Mouse (Mus musculus) MEL (cell line): Measurements from ENCODE around the gene Adra2c. TPM values are rescaled to one million over a fixed set of nuclear protein-coding genes. Genes with fewer than 3 reads are reported as not detected.

Experiments used
- DNase-seq: peaks from one replicate; pipeline ENCODE4 v3.0.0; 2011; ENCODE audit warnings: low read depth, low spot score
- H3K27ac ChIP-seq: 2 replicates; pipeline ENCODE4 v1.5.1; 2012; ENCODE audit warnings: low read depth, mild to moderate bottlenecking, control low read depth, low read length, moderate library complexity; ENCODE audit not compliant: control insufficient read depth
- H3K27me3 ChIP-seq, 2 experiments: fragments of 150-350 bp in 1 of 2; sonication (generic) in 1 of 2; 2 replicates each; pipeline ENCODE4 v1.6.1; 2012; ENCODE audit warnings: low read length in 2 of 2, mild to moderate bottlenecking in 2 of 2, improper control_type of control experiment in 1 of 2, moderate library complexity in 1 of 2; ENCODE audit not compliant: insufficient read depth in 2 of 2, control insufficient read depth in 1 of 2
- H3K36me3 ChIP-seq, 2 experiments: 2 replicates each; pipeline ENCODE4 v1.6.1; 2012 to 2014; ENCODE audit warnings: low read length in 2 of 2, improper control_type of control experiment in 1 of 2, inconsistent platforms in 1 of 2, mild to moderate bottlenecking in 1 of 2; ENCODE audit not compliant: insufficient read depth in 2 of 2, control insufficient read depth in 1 of 2
- H3K4me1 ChIP-seq, 2 experiments: fragments of 150-350 bp in 1 of 2; sonication (generic) in 1 of 2; 2 replicates each; pipeline ENCODE4 v1.6.1; 2012; ENCODE audit warnings: low read length in 2 of 2, improper control_type of control experiment in 1 of 2, mild to moderate bottlenecking in 1 of 2; ENCODE audit not compliant: insufficient read depth in 2 of 2, control insufficient read depth in 1 of 2
- H3K4me3 ChIP-seq, 2 experiments: fragments of 150-350 bp in 1 of 2; sonication (generic) in 1 of 2; 2 replicates each; pipeline ENCODE4 v1.5.1; 2012; ENCODE audit warnings: low read depth in 2 of 2, low read length in 2 of 2, mild to moderate bottlenecking in 2 of 2, moderate library complexity in 2 of 2, control low read depth in 1 of 2, improper control_type of control experiment in 1 of 2; ENCODE audit not compliant: control insufficient read depth in 1 of 2, insufficient read depth in 1 of 2
- H3K79me2 ChIP-seq: 2 replicates; pipeline ENCODE4 v1.6.1; 2012; ENCODE audit warnings: mild to moderate bottlenecking, low read length, moderate library complexity; ENCODE audit not compliant: control insufficient read depth, poor library complexity, insufficient read depth
- H3K9ac ChIP-seq: 2 replicates; pipeline ENCODE4 v1.6.1; 2012; ENCODE audit warnings: low read depth, mild to moderate bottlenecking, control low read depth, low read length, moderate library complexity; ENCODE audit not compliant: control insufficient read depth, poor library complexity, severe bottlenecking
- H3K9me3 ChIP-seq: fragments of 150-350 bp; sonication (generic); replicated peaks from 2 replicates; pipeline ENCODE4 v1.6.1; 2012; ENCODE audit warnings: mild to moderate bottlenecking, low read length, improper control_type of control experiment, moderate library complexity; ENCODE audit not compliant: insufficient read depth
- CHD2 ChIP-seq: IDR thresholded peaks from 2 replicates; pipeline ENCODE4 v1.6.1; 2011; ENCODE audit warnings: low read length, improper control_type of control experiment
- E2F4 ChIP-seq: IDR thresholded peaks from 2 replicates; pipeline ENCODE4 v1.6.1; 2011; ENCODE audit warnings: low read depth, low read length, improper control_type of control experiment, borderline replicate concordance
- ELF1 ChIP-seq: IDR thresholded peaks from 2 replicates; pipeline ENCODE4 v1.6.1; 2014; ENCODE audit warnings: low read depth, mild to moderate bottlenecking, inconsistent platforms, low read length, improper control_type of control experiment, moderate library complexity
- GABPA ChIP-seq: IDR thresholded peaks from 2 replicates; pipeline ENCODE4 v1.6.1; 2012; ENCODE audit warnings: low read depth, mild to moderate bottlenecking, inconsistent platforms, low read length, improper control_type of control experiment, moderate library complexity
- GATA1 ChIP-seq: IDR thresholded peaks from 2 replicates; pipeline ENCODE4 v1.6.1; 2011; ENCODE audit warnings: low read depth, low read length, improper control_type of control experiment
- HCFC1 ChIP-seq: IDR thresholded peaks from 2 replicates; pipeline ENCODE4 v1.6.1; 2012; ENCODE audit warnings: low read depth, mild to moderate bottlenecking, inconsistent platforms, low read length, improper control_type of control experiment, moderate library complexity
- JUND ChIP-seq: IDR thresholded peaks from 2 replicates; pipeline ENCODE4 v1.6.1; 2011; ENCODE audit warnings: low read depth, mild to moderate bottlenecking, improper control_type of control experiment, low read length
- MAX ChIP-seq: IDR thresholded peaks from 2 replicates; pipeline ENCODE4 v1.6.1; 2011; ENCODE audit warnings: low read length, improper control_type of control experiment
- MEF2A ChIP-seq: IDR thresholded peaks from 2 replicates; pipeline ENCODE4 v1.6.1; 2014; ENCODE audit warnings: low read depth, mild to moderate bottlenecking, inconsistent platforms, low read length, improper control_type of control experiment; ENCODE audit not compliant: poor library complexity, insufficient replicate concordance, severe bottlenecking; ENCODE audit errors: extremely low read depth
- MXI1 ChIP-seq: IDR thresholded peaks from 2 replicates; pipeline ENCODE4 v1.6.1; 2011; ENCODE audit warnings: mild to moderate bottlenecking, low read depth, low read length, improper control_type of control experiment
- NELFE ChIP-seq: IDR thresholded peaks from 2 replicates; pipeline ENCODE4 v1.6.1; 2011; ENCODE audit warnings: low read depth, low read length, improper control_type of control experiment
- POLR2AphosphoS2 ChIP-seq: IDR thresholded peaks from 2 replicates; pipeline ENCODE4 v1.6.1; 2011; ENCODE audit warnings: low read length, improper control_type of control experiment
- RCOR1 ChIP-seq: IDR thresholded peaks from 2 replicates; pipeline ENCODE4 v1.6.1; 2012; ENCODE audit warnings: low read depth, mild to moderate bottlenecking, inconsistent platforms, low read length, improper control_type of control experiment
- SIN3A ChIP-seq: IDR thresholded peaks from 2 replicates; pipeline ENCODE4 v1.6.1; 2012; ENCODE audit warnings: low read length, improper control_type of control experiment, inconsistent platforms
- TAL1 ChIP-seq: IDR thresholded peaks from 2 replicates; pipeline ENCODE4 v1.6.1; 2012; ENCODE audit warnings: mild to moderate bottlenecking, inconsistent platforms, low read length, moderate library complexity, mixed read lengths
- TCF12 ChIP-seq: IDR thresholded peaks from 2 replicates; pipeline ENCODE4 v1.6.1; 2014; ENCODE audit warnings: low read depth, mild to moderate bottlenecking, inconsistent platforms, low read length, improper control_type of control experiment, moderate library complexity
- USF1 ChIP-seq: IDR thresholded peaks from 2 replicates; pipeline ENCODE4 v1.6.1; 2014; ENCODE audit warnings: low read depth, mild to moderate bottlenecking, inconsistent platforms, low read length, improper control_type of control experiment, moderate library complexity
- USF2 ChIP-seq, 2 experiments: IDR thresholded peaks; 2 replicates each; pipeline ENCODE4 v1.6.1; 2011 to 2012; ENCODE audit warnings: improper control_type of control experiment in 2 of 2, low read length in 2 of 2, borderline replicate concordance in 1 of 2, inconsistent platforms in 1 of 2, low read depth in 1 of 2, mild to moderate bottlenecking in 1 of 2; ENCODE audit not compliant: insufficient read depth in 1 of 2
- ZKSCAN1 ChIP-seq: IDR thresholded peaks from 2 replicates; pipeline ENCODE4 v1.6.1; 2012; ENCODE audit warnings: low read depth, mild to moderate bottlenecking, inconsistent platforms, low read length, improper control_type of control experiment, moderate library complexity
- ZNF384 ChIP-seq: IDR thresholded peaks from 2 replicates; pipeline ENCODE4 v1.6.1; 2012; ENCODE audit warnings: low read depth, mild to moderate bottlenecking, inconsistent platforms, low read length, improper control_type of control experiment
- polyA plus RNA-seq, 2 experiments: library from polyadenylated mRNA; stranded (reverse) in 1 of 2; unstranded in 1 of 2; fragments of >175 nt in 1 of 2; fragments of >200 nt in 1 of 2; gene quantifications; 2 replicates each; pipeline versions ENCODE4 v1.2.1 to v1.2.4; 2012; ENCODE audit warnings: low replicate concordance in 2 of 2, low read depth in 1 of 2; ENCODE audit not compliant: insufficient read length in 2 of 2, insufficient read depth in 1 of 2, missing spikeins in 1 of 2
- total RNA-seq: library from RNA; depleted of rRNA; stranded (reverse); fragments of 300-350 nt; gene quantifications from 2 replicates; pipeline ENCODE4 v1.2.3, GENCODE M21; 2012

Gene Adra2c
- total and polyA plus RNA-seq, 3 experiments, result not detected

DNA sequence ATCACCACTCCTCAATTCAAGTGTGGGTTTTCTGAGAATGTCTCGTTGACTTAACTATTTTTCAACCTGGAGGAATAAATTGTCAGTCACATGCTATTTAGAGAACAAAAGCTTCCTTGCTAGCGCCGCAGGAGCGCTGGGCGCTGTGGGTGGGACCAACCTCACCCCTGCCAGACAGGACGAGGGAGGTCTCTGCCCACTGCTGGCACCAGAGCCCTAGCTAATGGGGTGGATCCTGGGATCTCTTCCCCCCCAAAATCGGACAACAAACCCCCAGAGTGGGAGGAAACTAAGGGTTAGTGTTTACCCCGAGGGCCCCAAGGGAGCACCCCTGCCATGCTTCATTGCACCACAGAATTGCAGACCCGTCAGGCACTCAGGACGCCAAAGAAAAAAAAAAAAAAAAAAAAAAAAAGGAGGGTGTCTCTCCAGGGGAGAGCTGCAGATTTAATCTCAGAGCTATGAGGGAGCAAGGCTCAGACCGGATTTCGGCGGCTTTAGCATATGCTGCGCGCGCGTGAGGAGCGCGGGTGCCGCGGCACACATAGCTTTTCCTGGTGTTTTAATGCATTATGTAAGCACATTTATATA is 35.2 kb downstream of the Adra2c start:
- TF ChIP-seq TAL1 (no peak), GABPA (no peak), TCF12 (no peak), HCFC1 (no peak), ZKSCAN1 (no peak)
- no peak overlapping the region for H3K4me3 ChIP-seq
- no peak for DNase-seq
- H3K9ac ChIP-seq, result no peak overlapping the region
- H3K79me2 ChIP-seq, result no peaks in the 10 kb centered on the region
- H3K36me3 ChIP-seq, result no peaks in the 10 kb centered on the region
- H3K27ac ChIP-seq, result no peak overlapping the region
- no peaks in the 10 kb centered on the region for H3K27me3 ChIP-seq
- no peaks in the 10 kb centered on the region for H3K9me3 ChIP-seq
- H3K4me1 ChIP-seq, result no peaks in the 10 kb centered on the region

DNA sequence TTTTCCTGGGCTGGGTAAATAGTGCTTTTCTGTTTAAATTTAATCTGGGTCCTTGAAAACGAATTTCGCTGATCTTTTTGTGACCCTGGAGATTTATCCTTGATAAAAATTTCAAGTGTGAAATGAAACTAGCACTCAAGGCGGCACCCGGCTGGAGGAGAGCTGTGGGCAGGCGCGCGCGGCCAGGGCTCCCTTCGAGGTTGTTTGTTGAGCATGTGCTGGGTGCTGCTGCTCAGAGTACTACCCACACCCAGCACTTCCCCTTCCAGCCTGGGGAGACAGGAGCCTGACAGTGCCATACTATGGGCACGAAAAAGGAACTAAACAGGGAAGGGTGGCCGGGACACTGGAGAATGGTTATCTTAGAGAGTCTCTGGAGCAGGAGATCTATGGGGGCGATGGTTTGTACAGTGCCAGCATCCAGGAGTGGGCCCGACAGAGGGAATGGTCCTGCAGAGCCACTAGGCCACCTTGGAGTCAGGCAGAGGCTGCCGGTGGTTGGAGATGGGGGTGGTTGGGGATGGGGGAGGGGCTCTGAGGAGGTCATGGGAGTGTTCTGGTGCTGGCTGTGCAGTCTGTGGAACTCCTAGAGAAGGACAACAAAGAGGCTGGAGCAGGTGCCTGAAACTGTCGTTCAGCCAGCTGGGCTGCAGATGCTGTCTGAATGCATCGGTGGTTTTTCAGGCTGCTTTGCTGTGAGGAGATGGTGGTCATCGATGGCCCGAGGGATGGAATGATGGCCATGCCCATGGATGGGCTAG is 35.9 kb downstream of the Adra2c start:
- Histone ChIP-seq H3K9me3 (no peaks in the 10 kb centered on the region), H3K27me3 (no peaks in the 10 kb centered on the region), H3K36me3 (no peaks in the 10 kb centered on the region), H3K79me2 (no peaks in the 10 kb centered on the region), H3K9ac (no peak overlapping the region), H3K4me1 (no peaks in the 10 kb centered on the region), H3K27ac (no peak overlapping the region), H3K4me3 (no peak overlapping the region)
- TF ChIP-seq GABPA, result no peak
- TF ChIP-seq ZNF384, result no peak
- TF ChIP-seq USF2 (IDR thresholded peaks at IDR 0.05; ENCODE audit: borderline replicate concordance in 1 of 2, insufficient read depth in 1 of 2, low read depth in 1 of 2, low read length in 2 of 2), result no peak
- no peak for TF ChIP-seq MAX
- no peak for TF ChIP-seq GATA1
- TF ChIP-seq USF1, result no peak
- TF ChIP-seq MEF2A, result no peak
- TF ChIP-seq ZKSCAN1, result no peak
- TF ChIP-seq JUND, result no peak
- no peak for TF ChIP-seq CHD2
- TF ChIP-seq TAL1, result no peak
- TF ChIP-seq NELFE, result no peak
- no peak for TF ChIP-seq SIN3A
- no peak for TF ChIP-seq ELF1
- no peak for TF ChIP-seq E2F4
- no peak for TF ChIP-seq POLR2AphosphoS2
- TF ChIP-seq MXI1, result no peak
- no peak for TF ChIP-seq RCOR1
- no peak for DNase-seq
